Mouse (Mus musculus) heart, adult 2 months (tissue): ENCODE measurements around the gene Best1. TPM values are rescaled to one million over a fixed set of nuclear protein-coding genes. Genes with fewer than 3 reads are reported as not detected.

Experiments used
- DNase-seq, 2 experiments: peaks; one replicate each; pipeline ENCODE4 v3.0.0; 2021
- H3K27ac ChIP-seq: fragments of 200-600 bp; 2 replicates; pipeline ENCODE4 v1.8.1; 2022
- H3K27me3 ChIP-seq: fragments of 200-500 bp; 2 replicates; pipeline ENCODE4 v1.6.1; 2012; ENCODE audit warnings: mild to moderate bottlenecking, low read length, inconsistent platforms, mixed read lengths; ENCODE audit not compliant: control insufficient read depth, insufficient read depth
- H3K36me3 ChIP-seq: fragments of 200-500 bp; 2 replicates; pipeline ENCODE4 v1.6.1; 2012; ENCODE audit warnings: low read length, inconsistent platforms; ENCODE audit not compliant: control insufficient read depth, insufficient read depth
- H3K4me1 ChIP-seq: fragments of 200-500 bp; 2 replicates; pipeline ENCODE4 v1.6.1; 2011; ENCODE audit warnings: low read length; ENCODE audit not compliant: control insufficient read depth, insufficient read depth
- H3K4me3 ChIP-seq: fragments of 200-600 bp; 2 replicates; pipeline ENCODE4 v1.8.1; 2022
- H3K79me2 ChIP-seq: fragments of 200-500 bp; replicated peaks from 2 replicates; pipeline ENCODE4 v1.6.1; 2012; ENCODE audit warnings: mild to moderate bottlenecking, inconsistent platforms, low read length, moderate library complexity, mixed read lengths; ENCODE audit not compliant: control insufficient read depth, insufficient read depth
- H3K9ac ChIP-seq: fragments of 200-500 bp; 2 replicates; pipeline ENCODE4 v1.6.1; 2012; ENCODE audit warnings: low read depth, mild to moderate bottlenecking, control low read depth, inconsistent platforms, low read length, mixed read lengths
- CTCF ChIP-seq: fragments of 200-600 bp; IDR thresholded peaks from 2 replicates; pipeline ENCODE4 v1.8.1; 2022; ENCODE audit warnings: antibody characterized with exemption, mild to moderate bottlenecking, moderate library complexity
- EP300 ChIP-seq: fragments of 200-500 bp; IDR thresholded peaks from 2 replicates; pipeline ENCODE4 v1.6.1; 2011; ENCODE audit warnings: low read depth, low read length, control low read depth; ENCODE audit not compliant: insufficient read depth
- POLR2A ChIP-seq: fragments of 200-500 bp; IDR thresholded peaks from 2 replicates; pipeline ENCODE4 v1.6.1; 2011; ENCODE audit warnings: mild to moderate bottlenecking, low read depth, low read length, control low read depth; ENCODE audit not compliant: insufficient read depth
- WGBS: fragments of 180-500 bp; shearing (Covaris S2); methylation state at CpG from one replicate; pipeline ENCODE4 v1.1.7; 2018; 5-methylcytosine and 5-hydroxymethylcytosine counted together
- intact Hi-C: fragments of 180-260 bp; cut with DNase I; formaldehyde crosslinking; loops from one replicate; pipeline ENCODE4 v1.15.1; 2025
- polyA plus RNA-seq: library from polyadenylated mRNA; depleted of rRNA; stranded (reverse); fragments of >200 nt; gene quantifications from 2 replicates; pipeline ENCODE4 v1.2.3, GENCODE M21; 2012; rRNA removed
- total RNA-seq, 2 experiments: library from RNA; stranded (reverse); gene quantifications; 2 replicates each; pipeline ENCODE4 v1.2.3; 2021

Best1 gene
- total and polyA plus RNA-seq, 3 experiments = 0.10 to 0.45 (median 0.11) TPM

DNA sequence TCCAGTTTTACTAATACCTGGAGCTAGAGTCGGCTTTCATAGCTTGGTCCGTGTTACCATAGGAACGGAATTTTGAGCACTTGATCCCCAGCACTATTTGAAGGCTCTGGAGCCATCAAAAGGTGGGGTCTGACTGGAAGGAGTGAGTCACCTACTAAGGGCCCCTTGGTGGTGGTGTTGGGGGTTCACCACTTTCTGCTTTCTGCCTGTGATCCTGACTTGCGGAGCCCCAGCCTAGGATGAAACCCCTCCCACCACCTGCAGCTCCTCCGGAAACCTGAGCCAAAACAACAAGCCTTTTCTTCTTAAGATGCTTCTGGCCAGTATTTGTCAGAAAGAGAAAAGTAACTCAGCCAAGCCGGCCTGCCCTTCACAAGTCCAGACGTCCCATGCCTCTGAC lies 61.6 kb downstream of the Best1 start:
- 90% methylated on average over 7 of the region's 7 CpGs for WGBS
- TF ChIP-seq CTCF = no peak

GRCm38 (mm10) chr19:9938824-9939303 lies 62.6 kb downstream of the Best1 start:
- H3K4me1 ChIP-seq = peaks cover 19% of the 10 kb centered on the region
- no peak for TF ChIP-seq POLR2A
- TF ChIP-seq EP300 = no peak
- TF ChIP-seq CTCF = no peak
- intact Hi-C loops = no loop called here
- no peak overlapping the region for H3K9ac ChIP-seq
- peak overlapping the region; percentile 16; the same call in 1 of the 2 replicates for H3K4me3 ChIP-seq
- peak; percentile 58 to 73 for DNase-seq
- WGBS = 40% methylated on average over 13 of the region's 13 CpGs
- no peaks in the 10 kb centered on the region for H3K27me3 ChIP-seq
- H3K79me2 ChIP-seq = no peaks in the 10 kb centered on the region
- H3K36me3 ChIP-seq = no peaks in the 10 kb centered on the region
- H3K27ac ChIP-seq = peak overlapping the region; percentile 40

More for the DNA sequence above, 61.6 kb downstream of the Best1 start:
- DNase-seq = no peak
- H3K9ac ChIP-seq = no peak overlapping the region
- no peak overlapping the region for H3K27ac ChIP-seq
- H3K36me3 ChIP-seq = no peaks in the 10 kb centered on the region
- peaks cover 19% of the 10 kb centered on the region for H3K4me1 ChIP-seq
- intact Hi-C loops = no loop called here
- H3K79me2 ChIP-seq = no peaks in the 10 kb centered on the region
- H3K4me3 ChIP-seq = no peak overlapping the region
- no peaks in the 10 kb centered on the region for H3K27me3 ChIP-seq

GRCm38 (mm10) chr19:9938156-9938823 lies 63.1 kb downstream of the Best1 start:
- peak overlapping the region; percentile 16; the same call in 1 of the 2 replicates for H3K4me3 ChIP-seq

DNA sequence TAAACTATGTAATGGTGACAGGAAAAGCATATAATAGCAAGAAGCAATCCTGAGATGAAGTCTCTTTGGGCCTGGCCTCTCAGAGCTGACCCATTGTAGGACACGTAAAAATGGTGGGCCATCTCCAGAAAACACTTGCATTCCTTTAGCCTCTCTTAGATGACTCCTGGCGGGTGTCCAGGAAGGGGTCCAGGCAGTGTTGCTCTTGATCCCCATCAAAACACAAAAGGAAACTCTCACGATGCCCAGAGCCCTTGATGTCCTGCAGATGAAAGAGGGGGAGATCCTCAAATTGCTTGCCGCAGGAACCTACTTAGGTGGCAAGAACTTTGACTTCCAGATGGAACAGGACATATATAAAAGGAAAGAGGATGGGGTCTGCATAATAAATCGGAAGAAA lies 64.0 kb downstream of the Best1 start:
- Histone ChIP-seq H3K4me1 (peaks cover 12% of the 10 kb centered on the region), H3K79me2 (no peaks in the 10 kb centered on the region), H3K4me3 (no peak overlapping the region), H3K36me3 (no peaks in the 10 kb centered on the region), H3K27ac (no peak overlapping the region), H3K27me3 (no peaks in the 10 kb centered on the region), H3K9ac (no peak overlapping the region)
- no peak for DNase-seq
- no peak for TF ChIP-seq CTCF
- no peak for TF ChIP-seq EP300
- TF ChIP-seq POLR2A = no peak
- 79% methylated on average over 5 of the region's 5 CpGs for WGBS
- intact Hi-C loops = no loop called here

More at GRCm38 (mm10) chr19:9938156-9938823, 63.1 kb downstream of the Best1 start:
- no peaks in the 10 kb centered on the region for H3K27me3 ChIP-seq
- H3K27ac ChIP-seq = peak overlapping the region; percentile 40; the same call in 1 of the 2 replicates
- 63% methylated on average over 6 of the region's 6 CpGs for WGBS
- intact Hi-C loops = no loop called here
- H3K9ac ChIP-seq = no peak overlapping the region
- H3K4me1 ChIP-seq = peaks cover 18% of the 10 kb centered on the region
- no peaks in the 10 kb centered on the region for H3K36me3 ChIP-seq
- TF ChIP-seq EP300 (no peak), CTCF (no peak), POLR2A (no peak)
- H3K79me2 ChIP-seq = no peaks in the 10 kb centered on the region
- no peak for DNase-seq

DNA sequence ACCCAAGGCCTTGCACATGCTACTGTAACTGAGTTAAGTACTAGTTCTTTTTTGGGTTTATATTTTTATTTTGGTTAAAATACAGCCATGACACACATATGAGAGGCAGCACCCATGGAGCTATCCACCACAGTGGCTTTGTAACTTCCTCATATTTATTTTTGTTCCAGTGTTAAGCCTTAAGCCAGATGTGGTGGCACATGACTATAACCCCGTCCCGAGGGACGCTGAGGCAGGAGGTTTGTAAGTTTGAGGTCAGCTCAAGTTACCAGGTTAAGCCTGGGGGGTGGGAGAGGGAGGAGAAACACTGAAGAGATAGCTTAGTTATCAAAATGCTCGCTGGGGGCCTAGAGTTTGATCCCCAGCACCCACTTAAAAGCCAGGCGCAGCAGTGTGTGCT lies 64.9 kb downstream of the Best1 start:
- H3K4me3 ChIP-seq = no peak overlapping the region
- H3K4me1 ChIP-seq = peaks cover 12% of the 10 kb centered on the region
- no peaks in the 10 kb centered on the region for H3K79me2 ChIP-seq
- intact Hi-C loops = no loop called here
- DNase-seq = peak in 1 of 2 experiments; percentile 35
- no peaks in the 10 kb centered on the region for H3K36me3 ChIP-seq
- H3K27ac ChIP-seq = peak overlapping the region; percentile 41
- WGBS = 64% methylated on average over 5 of the region's 5 CpGs
- TF ChIP-seq EP300 (no peak), CTCF (no peak), POLR2A (no peak)
- H3K9ac ChIP-seq = no peak overlapping the region
- H3K27me3 ChIP-seq = no peaks in the 10 kb centered on the region

Other genes starting within 250 kb of the Best1 start
- not detected for gene Scgb2a2, start 154.1 kb downstream of the Best1 start, total RNA-seq
- gene Scgb2a2, start 154.1 kb downstream of the Best1 start, polyA plus RNA-seq = not detected in 2 replicates
- 1 to 10 TPM; 2.6 to 5.5 TPM for gene Incenp, start 102.1 kb downstream of the Best1 start, total RNA-seq
- 2.9 and 4.5 TPM in 2 replicates for gene Incenp, start 102.1 kb downstream of the Best1 start, polyA plus RNA-seq
- gene Fth1, start 21.0 kb downstream of the Best1 start, total RNA-seq = 1,000 to 10,000 TPM; 2,956 to 3,430 TPM
- 2,611 and 2,797 TPM in 2 replicates for gene Fth1, start 21.0 kb downstream of the Best1 start, polyA plus RNA-seq
- gene Rab3il1, start within 50 bp of the Best1 start, total RNA-seq = 1 to 10 TPM; 5.9 to 6.5 TPM
- gene Rab3il1, start within 50 bp of the Best1 start, polyA plus RNA-seq = 11.1 and 14.2 TPM in 2 replicates
- 10 to 100 TPM; 29.7 to 33.7 TPM for gene Fads3, start 39.9 kb upstream of the Best1 start, total RNA-seq
- 104 and 135 TPM in 2 replicates for gene Fads3, start 39.9 kb upstream of the Best1 start, polyA plus RNA-seq
- gene Fads2, start 100.1 kb upstream of the Best1 start, total RNA-seq = 1 to 10 TPM; 5.3 to 6.3 TPM
- 13.3 and 15.5 TPM in 2 replicates for gene Fads2, start 100.1 kb upstream of the Best1 start, polyA plus RNA-seq
- gene Fads1, start 181.3 kb upstream of the Best1 start, total RNA-seq = 10 to 100 TPM; 24.2 to 25.3 TPM
- 14.6 and 16.2 TPM in 2 replicates for gene Fads1, start 181.3 kb upstream of the Best1 start, polyA plus RNA-seq
- 100 to 1,000 TPM; 154 to 181 TPM for gene Tmem258, start 202.4 kb upstream of the Best1 start, total RNA-seq
- 200 and 205 TPM in 2 replicates for gene Tmem258, start 202.4 kb upstream of the Best1 start, polyA plus RNA-seq
- gene Fen1, start 202.5 kb upstream of the Best1 start, total RNA-seq = 1 to 10 TPM; 3.7 to 4.5 TPM
- gene Fen1, start 202.5 kb upstream of the Best1 start, polyA plus RNA-seq = 2.9 and 3.8 TPM in 2 replicates
- gene Myrf, start 239.1 kb upstream of the Best1 start, total RNA-seq = 1 to 10 TPM; 3.9 to 4.7 TPM
- 6.0 and 6.5 TPM in 2 replicates for gene Myrf, start 239.1 kb upstream of the Best1 start, polyA plus RNA-seq